Mouse (Mus musculus) layer of hippocampus, adult 11-12 months (tissue): ENCODE data around the gene Vrk1.

ENCODE experiments used
- DNase-seq: peaks from one replicate; pipeline ENCODE4 v3.0.0; 2022; ENCODE audit warnings: low spot score

Vrk1 gene

DNA sequence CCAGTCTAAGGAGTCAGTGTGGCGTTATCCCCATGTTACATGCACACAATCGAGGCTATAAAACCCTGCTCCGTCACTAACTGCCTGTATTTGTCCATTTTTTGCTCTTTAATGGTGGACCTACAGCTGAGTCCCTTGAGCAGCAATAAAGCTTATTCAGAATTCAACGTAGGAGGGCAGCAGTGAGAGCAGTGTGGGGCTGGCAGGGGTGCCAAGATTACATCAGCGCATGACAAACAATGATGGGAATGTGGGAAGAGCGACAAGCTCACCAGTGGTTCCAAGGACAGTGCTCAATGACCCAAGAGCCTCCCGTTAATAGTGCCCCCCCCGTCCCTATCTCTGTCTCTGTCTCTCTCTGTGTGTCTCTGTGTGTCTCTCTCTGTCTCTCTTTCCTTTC, 8.3 kb upstream of the Vrk1 start:
- peak; percentile 60 for DNase-seq

DNA sequence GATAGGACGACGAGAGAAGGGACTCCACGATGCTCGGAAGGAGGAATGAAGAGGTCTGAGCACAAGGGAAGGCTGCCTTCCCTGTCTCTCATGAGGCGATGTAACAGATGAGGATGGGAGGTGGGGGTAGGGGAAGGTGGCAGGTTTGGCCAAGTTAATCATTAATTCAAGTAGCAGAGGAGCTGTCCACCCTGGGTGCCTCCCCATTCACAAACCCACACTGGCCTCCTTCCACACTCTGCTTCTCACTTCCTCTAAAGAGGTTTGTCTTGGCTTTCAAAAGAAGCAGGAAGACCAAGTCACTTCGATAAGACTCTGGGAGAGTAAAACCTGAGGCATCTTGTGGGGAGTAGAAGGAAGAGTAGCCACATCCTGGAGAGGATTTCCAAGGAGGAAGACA, 5.3 kb upstream of the Vrk1 start:
- DNase-seq, result no peak

DNA sequence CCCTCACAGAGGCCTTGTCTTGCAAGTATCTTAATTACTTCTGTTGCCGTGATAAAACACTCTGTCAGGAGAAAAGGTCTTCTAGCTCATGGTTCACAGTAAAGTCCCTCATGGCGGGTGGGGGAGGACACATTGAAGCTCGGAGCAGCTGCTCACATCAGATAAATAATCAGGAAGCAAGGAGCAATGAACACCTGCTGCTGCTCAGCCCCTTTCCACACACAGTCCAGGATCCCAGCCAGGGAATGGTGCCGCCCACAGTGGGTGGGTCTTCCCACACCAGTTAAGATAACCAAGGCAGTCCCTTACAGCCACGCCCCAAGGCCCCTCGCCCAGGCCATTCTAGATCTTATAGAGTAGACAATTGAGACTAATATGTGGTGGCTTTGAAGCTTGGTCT, 3.8 kb upstream of the Vrk1 start:
- DNase-seq, result no peak

DNA sequence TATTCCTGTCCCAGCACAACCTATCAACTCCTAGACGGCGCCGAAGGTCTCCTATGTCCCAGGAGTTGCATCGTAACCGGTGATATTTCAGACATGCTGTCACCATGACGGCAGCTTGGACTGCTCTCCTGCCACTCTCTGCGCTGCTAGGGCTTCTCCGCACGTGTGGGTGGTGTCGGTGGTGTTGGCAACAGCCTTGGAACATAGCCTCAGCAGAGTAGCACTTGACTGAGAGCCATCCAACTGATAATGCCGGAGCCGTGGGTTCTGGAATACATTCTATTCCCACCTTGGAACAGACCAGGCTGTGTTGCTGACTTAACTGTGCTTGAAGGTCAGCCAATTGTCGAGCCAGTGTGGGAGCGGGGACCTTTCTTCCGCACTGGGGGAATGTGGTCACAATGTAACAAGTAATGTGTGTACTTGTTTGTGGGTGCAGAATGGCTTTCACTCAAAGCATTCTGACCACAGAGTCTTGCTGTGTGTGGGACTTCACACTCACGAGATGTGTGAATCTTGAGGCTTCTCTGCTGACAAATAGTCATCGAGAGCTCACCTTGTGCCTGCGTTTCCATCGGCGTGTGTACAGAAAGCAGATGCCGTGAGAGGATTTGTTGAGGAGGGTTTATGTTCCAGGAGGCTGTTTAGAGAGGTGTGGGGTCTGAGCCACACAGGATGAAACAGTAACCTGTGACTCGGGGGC, 1.5 kb upstream of the Vrk1 start:
- DNase-seq, result peak; percentile 76

DNA sequence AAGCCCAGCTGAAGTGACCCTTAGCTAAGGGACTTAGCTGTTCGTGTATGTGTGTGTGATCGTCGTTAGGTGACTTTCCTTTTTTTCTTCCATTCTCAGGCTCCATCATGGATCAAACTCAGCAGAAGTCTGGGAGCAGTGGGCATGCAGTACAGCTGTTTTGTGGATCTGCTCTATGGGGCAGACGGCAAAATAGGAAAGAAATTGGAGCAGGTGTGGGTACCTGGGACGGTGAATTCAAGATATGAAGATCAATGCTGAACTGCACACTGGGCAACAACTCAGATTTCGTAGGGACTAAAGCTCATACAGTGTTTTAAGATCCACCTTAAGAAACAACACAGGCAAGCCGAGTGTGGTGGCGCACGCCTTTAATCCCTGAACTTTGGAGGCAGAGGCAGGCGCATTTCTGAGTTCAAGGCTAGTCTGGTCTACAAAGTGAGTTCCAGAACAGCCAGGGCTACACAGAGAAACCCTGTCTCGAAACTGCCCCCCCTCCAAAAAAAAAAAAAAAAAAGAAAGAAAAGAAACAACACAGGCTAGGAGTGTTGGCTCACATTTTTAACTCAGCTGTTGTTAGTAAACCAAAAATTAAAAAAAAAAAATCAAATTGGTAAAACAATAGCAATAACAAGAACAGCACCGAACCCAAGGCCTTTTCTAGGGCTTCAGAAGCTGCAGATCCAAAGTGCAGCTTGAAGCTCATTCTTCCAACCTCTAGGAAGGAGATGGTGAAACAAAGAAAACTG, 732 bp upstream of the Vrk1 start:
- DNase-seq, result no peak

DNA sequence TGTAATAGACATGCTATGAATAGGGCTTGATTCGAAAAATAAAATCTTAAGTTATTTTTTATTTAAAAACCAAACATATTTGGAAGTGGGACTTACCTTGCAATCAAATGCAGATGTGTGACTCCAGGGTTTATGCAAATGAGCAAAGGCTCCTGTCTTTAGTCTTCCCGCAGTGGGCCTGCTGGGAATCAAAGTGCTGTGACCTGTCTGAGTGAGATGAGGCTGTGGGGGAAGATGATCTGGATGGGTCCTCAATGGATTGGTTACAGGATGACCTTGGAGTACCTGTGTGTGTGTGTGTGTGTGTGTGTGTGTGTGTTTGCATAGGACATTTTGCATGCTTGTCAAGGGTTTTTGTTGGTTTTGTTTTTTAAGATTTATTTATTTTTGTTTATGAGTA, 2.1 kb downstream of the Vrk1 start:
- no peak for DNase-seq

DNA sequence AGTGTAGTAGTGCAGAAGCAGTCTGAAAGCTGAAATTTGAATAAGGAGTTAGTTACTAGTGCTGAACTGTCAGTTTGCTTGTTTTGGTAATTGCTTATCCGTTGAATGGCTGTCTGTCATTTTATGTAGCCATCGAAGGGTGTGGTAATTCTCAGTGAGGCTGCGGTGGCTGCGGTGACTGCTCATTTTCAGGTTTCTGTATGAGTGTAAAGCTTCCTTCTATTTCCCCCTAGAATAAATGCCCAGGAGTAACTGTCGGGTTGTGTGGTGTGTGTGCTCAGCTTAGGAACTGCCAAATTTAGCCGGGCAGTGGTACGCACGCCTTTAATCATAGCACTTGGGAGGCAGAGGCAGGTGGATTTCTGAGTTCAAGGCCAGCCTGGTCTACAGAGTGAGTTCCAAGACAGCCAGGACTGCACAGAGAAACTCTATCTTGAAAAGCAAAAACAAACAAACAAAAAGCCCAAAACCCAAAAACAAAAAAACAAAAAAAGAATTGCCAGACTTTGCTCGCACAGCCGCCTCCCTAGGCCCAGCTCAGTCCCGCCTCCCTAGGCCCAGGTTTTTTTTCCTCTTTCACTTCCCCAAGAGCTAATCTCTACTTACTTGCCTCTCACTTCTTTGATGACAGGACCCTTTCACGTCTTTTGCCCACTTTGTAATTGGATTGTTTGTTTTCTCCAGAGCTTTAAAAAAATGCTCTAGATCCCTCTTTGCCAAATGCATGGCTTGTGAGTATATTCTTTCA, 6.4 kb downstream of the Vrk1 start:
- DNase-seq, result no peak

DNA sequence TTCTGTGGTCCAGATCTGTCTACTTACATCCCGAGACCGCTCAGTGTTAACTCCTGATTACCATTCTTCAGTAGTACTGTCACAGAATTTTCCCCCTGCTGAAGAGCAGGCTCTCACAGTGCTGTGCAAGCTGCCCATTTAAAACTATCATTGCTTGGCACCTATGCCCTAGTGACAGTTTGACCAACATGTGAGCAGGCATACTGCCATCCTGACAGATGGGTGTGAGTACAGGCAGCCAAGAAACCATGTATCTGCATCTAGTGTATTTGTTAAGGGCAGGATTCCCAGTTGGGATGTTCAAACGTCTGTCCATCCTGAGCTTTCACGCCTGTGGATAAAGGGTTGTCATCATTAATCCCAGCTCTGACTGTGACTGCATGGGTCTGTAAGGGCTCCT, 10.0 kb downstream of the Vrk1 start:
- DNase-seq, result peak; percentile 77

DNA sequence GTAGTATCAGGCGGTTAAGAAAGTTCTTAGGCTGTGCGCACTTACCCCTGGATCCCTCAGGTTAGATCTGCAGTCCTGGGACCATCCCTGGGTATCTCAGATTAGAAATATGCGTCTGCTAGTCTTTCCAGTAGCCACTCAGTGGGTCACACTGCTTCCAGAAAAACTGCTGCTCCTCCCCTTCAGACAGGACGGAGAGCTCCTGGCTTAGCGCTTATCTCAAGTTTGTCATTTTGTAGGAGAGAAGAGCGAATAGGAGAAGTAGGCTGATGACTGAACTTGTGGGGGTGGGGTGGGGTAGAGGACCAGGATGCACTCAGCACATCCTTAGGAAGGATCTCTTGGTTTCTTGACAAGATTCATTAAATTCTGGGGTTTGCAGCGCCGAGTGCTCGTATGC, 13.6 kb downstream of the Vrk1 start:
- DNase-seq, result no peak

DNA sequence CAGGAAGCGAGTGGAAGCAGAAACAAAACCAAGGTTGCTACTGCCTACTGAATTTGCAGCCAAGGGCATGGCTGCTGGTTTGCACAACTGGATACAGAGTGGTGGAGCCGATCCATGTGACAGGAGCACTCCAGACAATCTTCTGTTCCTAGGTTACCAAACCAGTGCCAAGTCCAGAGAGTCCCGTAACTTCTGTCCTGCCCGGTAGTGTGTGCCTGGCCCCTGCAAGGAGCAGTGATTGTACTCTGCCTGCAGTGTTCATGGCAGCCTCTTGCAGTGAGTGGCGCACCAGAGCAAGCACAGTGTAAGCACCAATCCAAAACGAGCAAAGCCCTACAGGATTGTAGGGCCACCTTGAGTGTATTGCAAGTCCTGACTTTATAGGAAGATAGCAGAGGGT, 15.4 kb downstream of the Vrk1 start:
- DNase-seq, result no peak

DNA sequence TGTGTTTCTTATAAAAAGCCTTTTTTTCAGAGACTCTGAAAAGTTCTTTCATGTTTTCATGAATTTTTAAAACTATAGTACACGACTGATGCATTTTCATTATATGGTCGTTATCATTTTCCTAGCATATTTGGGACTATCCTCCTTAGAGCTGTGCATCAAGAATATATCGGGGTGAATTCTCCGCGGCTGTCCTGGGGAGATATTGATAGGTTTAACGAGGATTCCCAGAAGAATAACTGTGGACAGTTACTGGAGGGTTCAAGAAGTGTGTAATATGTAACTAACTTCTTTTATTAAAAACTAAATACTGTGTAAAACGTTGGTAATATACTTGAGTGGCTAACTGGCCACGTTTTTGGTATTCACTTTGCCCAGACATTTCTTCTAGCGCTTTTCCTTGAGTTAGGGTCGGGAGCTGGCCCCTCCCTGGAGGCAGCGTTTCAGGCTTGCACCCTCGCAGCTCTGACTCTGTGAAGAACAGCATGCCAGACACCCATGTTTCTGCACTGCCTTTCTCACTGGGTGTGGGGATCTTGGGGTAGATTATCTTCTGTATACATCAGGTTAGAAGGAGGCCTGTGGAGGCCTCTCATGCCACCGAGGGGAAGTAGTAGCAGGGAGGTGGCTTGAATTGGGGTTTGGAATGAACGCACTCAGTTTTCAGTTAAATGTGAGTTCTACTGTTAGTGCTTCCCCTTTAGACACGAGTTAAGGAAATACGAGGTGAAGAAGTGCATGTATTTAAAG, 16.5 kb downstream of the Vrk1 start:
- DNase-seq, result no peak

DNA sequence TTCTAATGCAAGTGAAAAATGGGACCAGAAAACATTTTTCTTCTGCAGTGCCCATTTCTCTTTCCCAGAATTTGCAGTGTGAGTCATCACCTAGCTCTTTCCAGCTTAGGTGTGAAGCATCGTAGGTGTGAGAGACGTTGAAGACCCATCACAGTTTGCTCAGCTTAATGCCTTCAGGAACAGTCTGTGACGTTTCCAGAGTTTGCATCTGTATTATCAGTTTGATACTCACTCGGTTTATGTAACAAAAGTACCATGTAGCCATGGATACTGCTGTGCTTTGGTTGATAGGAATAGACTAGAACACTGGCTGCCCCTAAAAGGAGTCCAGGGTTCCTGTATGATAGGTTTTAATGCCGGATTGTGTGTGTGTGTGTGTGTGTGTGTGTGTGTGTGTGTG, 17.3 kb downstream of the Vrk1 start:
- no peak for DNase-seq

DNA sequence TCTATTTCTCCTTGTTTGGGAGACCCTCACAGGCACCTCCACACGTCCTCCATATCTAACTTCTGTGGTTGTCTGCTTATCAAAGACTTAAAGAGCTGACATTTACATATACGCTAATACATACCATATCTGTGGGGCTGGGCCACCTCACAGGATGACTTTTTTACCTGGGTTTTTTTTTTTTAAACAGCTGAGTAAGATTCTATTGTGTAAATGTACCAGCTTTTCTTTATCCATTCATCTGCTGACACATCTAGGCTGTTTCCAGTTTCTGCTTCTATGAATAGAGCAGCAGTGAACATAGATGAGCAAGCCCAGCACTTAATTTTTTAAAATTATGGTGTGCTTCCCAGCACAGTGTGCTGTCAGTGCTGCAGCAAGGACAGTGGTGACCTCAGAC, 19.6 kb downstream of the Vrk1 start:
- no peak for DNase-seq

DNA sequence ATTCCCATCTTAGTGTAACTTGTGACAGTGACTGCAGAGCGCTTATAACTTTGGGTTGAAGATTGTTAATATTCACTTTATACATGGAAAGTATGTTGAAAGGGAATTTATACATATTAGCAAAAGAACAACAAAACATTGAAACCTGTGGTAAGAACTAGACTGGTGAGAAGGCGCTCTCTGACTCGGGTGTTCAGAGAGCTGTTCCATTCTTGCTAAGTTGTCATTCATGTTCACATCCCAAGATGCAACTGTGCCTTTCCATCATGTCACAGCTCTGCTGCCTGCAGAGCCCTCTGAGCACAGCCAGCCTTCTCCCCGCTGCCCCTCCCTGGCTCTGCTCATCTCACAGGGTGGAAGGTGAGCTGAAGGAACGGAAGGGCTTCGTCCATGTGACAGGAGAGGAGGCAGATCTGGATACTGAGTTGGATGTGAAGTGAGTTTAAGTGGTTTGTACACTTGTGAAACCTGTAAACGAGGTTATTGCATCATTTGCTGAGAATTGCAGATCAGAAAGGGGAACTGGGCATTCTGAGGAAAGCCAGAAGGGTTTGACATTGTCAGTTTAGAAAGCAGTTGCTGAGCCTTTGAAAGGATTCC, 20.2 kb downstream of the Vrk1 start:
- DNase-seq, result no peak

DNA sequence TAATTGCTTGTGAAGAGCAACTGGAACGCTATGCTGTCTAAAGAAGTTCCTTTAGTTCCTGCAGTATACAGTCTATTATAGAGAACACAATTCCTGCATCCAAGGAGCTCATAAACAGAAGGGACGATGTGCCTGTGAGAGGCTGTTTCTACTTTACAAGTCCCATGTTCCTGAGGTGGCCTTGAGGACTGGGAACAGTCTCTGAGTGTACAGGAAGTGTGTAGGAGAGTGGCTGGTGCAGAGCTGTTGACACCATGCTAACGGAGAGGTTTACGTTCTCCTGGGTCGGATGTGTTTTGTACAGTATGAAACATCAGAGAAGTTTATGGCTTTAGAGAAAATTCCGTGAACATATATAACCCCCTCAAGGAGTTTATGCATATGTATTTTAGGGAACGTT, 20.8 kb downstream of the Vrk1 start:
- no peak for DNase-seq

DNA sequence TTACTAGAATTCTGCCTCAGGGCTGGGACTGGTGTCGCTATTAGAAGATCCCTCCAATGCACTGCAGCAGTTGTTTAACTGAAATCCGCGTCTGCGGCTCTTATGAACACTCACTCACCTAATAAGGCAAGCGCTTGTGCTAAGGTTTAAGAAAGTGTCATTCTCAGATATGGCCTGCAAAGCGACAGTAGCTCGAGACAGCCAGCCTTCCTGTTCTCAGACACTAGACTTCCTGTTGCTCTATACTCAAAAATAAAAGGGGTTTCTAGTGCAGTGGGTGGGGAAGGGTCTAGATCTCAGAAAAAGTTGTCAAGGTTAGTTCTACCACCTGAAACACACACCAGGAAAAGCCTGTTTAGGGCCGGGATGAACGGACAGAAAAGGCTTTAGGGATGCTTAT, 21.9 kb downstream of the Vrk1 start:
- DNase-seq, result no peak

DNA sequence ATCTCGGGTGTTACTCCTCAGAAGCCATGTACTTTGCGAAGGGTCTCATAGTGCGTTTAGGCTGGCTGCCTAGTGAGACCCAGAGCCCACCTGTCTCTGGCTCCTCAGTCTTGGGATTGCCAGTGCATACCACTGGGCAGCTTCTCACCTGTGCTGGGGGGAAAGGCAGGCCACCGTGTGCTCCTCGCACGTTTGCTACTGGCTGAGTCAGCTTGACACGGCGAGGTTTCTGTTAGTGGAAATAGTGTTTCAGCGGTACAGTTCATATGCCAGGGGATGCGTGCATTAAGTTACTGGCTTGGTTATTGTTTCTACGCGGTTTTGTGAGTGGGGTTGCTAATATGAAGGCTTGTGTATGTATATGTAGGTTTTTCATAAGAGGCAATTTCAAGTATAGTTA, 22.3 kb downstream of the Vrk1 start:
- no peak for DNase-seq

DNA sequence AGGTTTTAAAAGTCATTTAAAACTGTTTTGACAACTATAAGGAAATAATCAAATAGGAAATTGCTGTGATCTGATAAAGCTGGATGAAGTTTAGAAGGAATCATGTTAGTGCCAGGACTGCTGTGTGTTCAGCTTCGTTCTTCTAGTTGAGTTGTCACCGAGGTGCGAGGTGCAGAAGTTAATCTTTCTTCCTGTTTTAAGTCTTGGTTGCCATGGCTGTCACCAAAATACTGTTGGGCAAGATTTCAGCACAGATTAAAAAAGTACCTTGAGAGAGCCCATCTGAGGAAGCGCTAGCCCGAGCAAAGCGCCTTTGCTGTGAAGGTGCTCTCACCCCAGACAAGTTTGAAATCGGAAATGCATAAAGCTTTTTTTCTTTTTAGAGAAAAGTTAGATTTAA, 24.2 kb downstream of the Vrk1 start:
- no peak for DNase-seq

DNA sequence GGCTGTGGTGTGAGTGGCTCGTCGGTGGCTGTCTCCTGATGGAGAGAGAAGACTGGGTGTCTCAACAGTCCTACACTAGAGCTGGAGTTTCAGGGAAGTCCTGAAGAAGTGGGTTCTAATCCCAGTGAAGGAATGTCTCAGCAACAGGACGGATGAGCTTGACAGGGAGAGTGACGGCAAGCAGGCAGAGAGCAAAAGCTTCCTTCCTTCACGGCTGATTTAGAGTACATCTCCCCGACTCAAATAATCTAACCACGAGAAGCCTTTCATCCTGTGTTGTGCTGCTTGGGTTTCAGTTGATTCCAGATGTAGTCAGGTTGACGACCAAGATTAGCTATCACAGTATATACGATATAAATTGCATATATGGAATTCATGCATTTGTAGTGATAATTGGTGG, 24.7 kb downstream of the Vrk1 start:
- DNase-seq, result no peak

DNA sequence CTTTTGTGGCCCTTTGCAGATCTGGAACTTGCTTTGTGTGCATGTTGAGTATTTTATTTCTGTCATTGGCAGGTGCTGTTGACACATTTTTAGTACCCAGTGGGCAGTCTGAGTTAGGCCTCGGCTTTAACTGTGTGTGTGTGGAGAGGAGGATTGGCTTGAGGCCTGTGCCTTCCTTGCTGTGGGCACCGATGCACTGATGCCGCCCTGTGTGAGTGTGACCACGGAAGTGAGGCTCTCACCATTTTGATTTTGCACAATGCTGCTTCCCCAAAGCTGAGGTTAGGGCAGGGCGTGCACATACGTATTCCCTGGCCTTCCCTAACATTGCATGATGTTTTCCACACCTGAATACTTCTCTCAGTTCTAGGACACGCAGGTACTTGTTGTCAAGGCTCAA, 30.2 kb downstream of the Vrk1 start:
- no peak for DNase-seq

DNA sequence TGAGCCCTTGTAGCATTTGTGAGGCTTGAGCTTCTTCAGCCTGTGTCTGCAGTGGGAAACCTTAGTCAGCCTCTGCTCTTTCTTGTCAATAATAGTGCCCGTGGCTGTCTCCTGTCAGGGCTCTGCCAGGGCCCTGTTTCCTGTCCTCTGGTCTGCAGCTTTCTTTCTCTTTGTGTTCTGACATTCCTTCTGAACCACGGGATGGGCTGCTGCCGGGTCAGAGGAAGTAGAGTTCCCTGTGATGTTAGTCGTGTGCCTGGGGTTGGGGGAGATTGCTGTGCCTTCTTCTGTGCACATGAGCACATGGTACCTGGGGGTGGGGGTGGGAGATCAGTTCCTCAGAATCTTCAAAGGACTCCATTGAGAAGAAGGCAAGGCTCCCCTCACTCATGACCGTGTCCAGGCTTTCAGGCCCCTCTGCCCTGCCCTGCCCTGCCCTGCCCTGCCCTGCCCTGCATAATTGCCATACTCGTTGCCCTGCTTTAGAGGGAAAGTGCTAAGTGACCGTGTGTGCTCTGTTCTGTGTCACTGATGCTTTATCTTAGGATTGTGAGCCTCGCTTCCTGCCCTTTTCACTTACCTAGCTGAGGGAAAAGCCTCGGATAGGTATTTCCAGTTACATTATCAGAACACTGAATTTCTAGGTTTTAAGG, 36.2 kb downstream of the Vrk1 start:
- no peak for DNase-seq

DNA sequence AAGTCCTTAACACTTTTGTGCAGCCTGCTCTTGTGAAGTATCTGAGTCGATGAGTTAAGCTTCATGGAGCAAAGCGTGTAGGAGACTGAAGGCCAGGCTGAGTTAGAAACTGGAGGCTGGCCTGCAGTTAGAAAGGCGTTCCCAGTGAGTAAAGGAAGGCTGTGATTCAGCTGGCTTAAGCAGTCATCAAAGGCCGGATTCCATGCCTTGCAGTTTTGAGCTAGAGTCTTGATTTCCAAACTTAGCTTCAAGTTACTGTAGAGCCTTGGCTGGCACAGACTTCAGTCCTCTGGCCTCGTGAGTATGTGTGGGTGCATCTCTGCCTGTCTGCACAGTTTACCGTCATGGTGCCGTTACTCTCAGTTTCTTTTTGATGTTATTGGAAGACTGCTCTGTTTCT, 42.2 kb downstream of the Vrk1 start:
- no peak for DNase-seq
